Mouse (Mus musculus) G1E-ER4 (cell line): ENCODE data around the gene Tipin. TPM values are rescaled to one million over a fixed set of nuclear protein-coding genes. Genes with fewer than 3 reads are reported as not detected.

Experiments used
- GATA1 ChIP-seq: IDR thresholded peaks from one replicate; pipeline ENCODE4 v1.8.0; 2012; ENCODE audit warnings: low read length, inconsistent platforms
- polyA plus RNA-seq: library from polyadenylated mRNA; stranded (reverse); fragments of >175 nt; gene quantifications from 2 replicates; pipeline ENCODE4 v1.2.3, GENCODE M21; 2012

Tipin gene
- polyA plus RNA-seq, 1 experiment: 3.3 TPM

GRCm38 (mm10) chr9:64259906-64260305 is 21.5 kb upstream of the Tipin start:
- TF ChIP-seq GATA1: no peak

DNA sequence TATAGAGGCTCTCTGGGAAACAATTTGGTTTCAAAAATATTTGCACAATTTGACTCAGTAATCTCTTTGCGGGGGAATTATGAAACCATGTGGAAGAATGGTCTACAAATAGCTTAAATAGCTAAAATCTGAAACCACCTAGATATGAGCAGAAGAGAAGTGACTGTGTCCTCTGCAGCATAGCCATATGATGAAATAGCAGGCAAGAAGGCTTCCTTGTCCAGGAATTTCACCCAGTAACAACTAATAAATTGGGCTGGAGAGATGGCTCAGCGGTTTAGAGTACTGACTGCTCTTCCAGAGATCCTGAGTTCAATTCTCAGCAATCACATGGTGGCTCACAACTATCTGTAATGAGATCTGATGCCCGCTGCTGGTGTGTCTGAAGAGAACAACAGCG is 20.4 kb upstream of the Tipin start:
- TF ChIP-seq GATA1: no peak

- TF ChIP-seq GATA1: no peak
These were observed 16.6 kb upstream of the Tipin start for GRCm38 (mm10) chr9:64264813-64265212.

DNA sequence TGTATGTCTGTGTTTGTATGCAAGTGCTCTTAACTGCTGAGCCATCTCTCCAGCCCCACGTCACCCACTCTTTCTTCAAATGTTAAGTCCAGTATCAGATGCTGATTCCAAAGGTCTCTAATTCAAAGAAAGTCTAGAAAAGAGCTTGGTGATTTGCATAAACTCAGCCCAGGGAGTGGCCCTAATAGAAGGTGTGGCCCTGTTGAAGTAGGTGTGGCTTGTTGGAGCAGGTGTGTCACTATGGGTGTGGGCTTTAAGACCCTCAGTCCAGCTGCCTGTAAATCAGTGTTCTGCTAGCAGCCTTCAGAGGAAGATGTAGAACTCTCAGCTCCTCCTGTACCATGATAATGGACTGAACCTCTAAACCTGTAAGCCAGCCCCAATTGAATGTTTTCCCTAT is 14.2 kb upstream of the Tipin start:
- no peak for TF ChIP-seq GATA1

DNA sequence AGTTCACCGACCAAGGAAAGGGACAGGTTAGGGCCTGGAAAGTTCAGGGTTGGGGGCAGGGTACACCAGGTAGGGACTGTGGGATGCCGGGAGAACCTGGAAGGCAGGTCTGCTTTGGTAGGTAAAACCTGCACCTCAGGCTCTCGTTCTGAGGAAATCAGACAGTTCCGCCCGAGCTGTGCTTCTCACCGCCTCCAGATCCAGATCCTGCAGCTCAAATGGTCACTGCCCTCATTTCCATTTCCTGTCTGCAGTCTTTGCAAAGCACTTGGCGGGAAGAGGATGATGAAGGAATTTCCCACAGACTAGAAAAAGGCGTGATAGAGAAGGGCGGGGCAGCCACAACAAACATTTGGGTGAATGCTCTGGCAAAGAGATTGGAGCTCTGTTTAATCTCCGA is 13.2 kb upstream of the Tipin start:
- no peak for TF ChIP-seq GATA1

DNA sequence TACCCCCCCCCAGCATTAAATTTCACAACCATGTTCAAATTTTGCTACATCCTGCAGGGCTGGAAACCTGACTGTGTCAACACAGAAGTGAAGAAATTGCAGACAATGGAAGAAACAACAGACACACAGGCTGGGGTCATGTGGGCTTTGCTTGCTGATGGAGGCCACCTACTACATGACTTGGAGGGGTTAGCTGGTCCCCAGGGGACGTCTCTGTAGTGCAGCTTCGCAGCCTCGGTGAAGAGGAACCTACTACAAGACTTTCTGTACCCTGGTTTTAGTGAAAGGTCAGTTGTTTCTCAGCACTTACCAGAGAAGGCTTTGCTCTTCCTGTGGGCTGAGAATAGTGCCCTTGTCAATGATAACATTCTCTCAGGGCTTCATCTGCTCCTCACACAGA is 10.1 kb upstream of the Tipin start:
- no peak for TF ChIP-seq GATA1

- TF ChIP-seq GATA1: no peak
These were observed 8.8 kb upstream of the Tipin start for GRCm38 (mm10) chr9:64272611-64273010.

GRCm38 (mm10) chr9:64273757-64274156 is 7.6 kb upstream of the Tipin start:
- TF ChIP-seq GATA1: no peak

- TF ChIP-seq GATA1: no peak
These were observed 7.1 kb upstream of the Tipin start for GRCm38 (mm10) chr9:64274291-64274690.

DNA sequence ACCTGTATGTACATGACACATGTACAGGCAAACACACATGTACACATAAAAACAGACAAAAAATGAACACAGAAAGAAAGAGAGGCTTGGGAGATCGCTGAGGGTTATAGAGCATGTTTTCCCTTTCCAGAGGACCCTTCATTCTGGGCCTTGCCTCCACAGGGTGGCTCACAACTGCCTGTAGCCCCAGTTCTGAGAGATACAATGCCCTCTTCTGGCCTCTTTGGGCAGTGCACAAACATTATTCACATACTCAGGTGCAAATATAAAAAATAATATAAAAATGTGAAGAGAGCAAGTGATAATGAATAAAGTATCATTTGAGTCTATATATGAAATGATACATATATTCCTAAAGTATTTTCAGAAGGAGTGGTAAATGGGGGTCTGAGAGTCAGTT is 6.5 kb upstream of the Tipin start:
- TF ChIP-seq GATA1: no peak

DNA sequence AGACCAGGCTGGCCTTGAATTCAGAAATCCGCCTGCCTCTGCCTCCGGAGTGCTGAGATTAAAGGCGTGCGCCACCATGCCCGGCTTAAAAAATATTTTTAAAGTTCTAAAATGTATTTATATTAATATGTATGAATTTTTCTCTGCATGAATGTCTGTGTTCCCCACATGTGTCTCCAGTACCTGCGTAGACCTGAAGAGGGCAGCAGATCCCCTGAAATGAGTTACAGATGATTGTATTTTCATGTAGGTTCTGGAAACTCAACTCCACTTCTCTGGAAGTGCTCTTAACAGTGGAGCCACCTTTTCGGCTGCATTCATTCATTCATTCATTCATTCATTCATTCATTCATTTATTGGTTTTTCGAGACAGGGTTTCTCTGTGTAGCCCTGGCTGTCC is 3.7 kb upstream of the Tipin start:
- no peak for TF ChIP-seq GATA1

GRCm38 (mm10) chr9:64278665-64279310 is 2.6 kb upstream of the Tipin start:
- TF ChIP-seq GATA1: no peak

- no peak for TF ChIP-seq GATA1
These were observed 399 bp downstream of the Tipin start for GRCm38 (mm10) chr9:64281781-64282178.

- no peak for TF ChIP-seq GATA1
These were observed 1.1 kb downstream of the Tipin start for GRCm38 (mm10) chr9:64282404-64282987.

GRCm38 (mm10) chr9:64306476-64307312 is 25.3 kb downstream of the Tipin start:
- no peak for TF ChIP-seq GATA1

GRCm38 (mm10) chr9:64310996-64311785 is 29.8 kb downstream of the Tipin start:
- no peak for TF ChIP-seq GATA1
